Mouse (Mus musculus) forebrain, embryonic 12.5 days (tissue): ENCODE measurements around the gene Clptm1. TPM values are rescaled to one million over a fixed set of nuclear protein-coding genes. Genes with fewer than 3 reads are reported as not detected.

Source experiments
- ATAC-seq: fragments of 200-750 bp; cut with Nextera tagmentation; 2 replicates; pipeline ENCODE4 v1.8.0; 2017; ENCODE audit warnings: moderate TSS enrichment; ENCODE audit not compliant: low FRiP score
- H3K27ac ChIP-seq: fragments of 300-500 bp; sonication (generic); 2 replicates; pipeline ENCODE4 v1.5.1; 2016; ENCODE audit warnings: mild to moderate bottlenecking
- H3K27me3 ChIP-seq: fragments of 300-500 bp; sonication (generic); 2 replicates; pipeline ENCODE4 v1.6.1; 2016; ENCODE audit warnings: mild to moderate bottlenecking
- H3K36me3 ChIP-seq: fragments of 300-500 bp; sonication (generic); replicated peaks from 2 replicates; pipeline ENCODE4 v1.6.1; 2016; ENCODE audit warnings: mild to moderate bottlenecking
- H3K4me1 ChIP-seq: fragments of 300-500 bp; sonication (generic); 2 replicates; pipeline ENCODE4 v1.6.1; 2016
- H3K4me2 ChIP-seq: fragments of 300-500 bp; sonication (generic); 2 replicates; pipeline ENCODE4 v1.6.1; 2016; ENCODE audit warnings: mild to moderate bottlenecking, moderate library complexity
- H3K4me3 ChIP-seq: fragments of 300-500 bp; sonication (generic); replicated peaks from 2 replicates; pipeline ENCODE4 v1.5.1; 2016; ENCODE audit warnings: mild to moderate bottlenecking
- H3K9ac ChIP-seq: fragments of 300-500 bp; sonication (generic); 2 replicates; pipeline ENCODE4 v1.6.1; 2016; ENCODE audit warnings: mild to moderate bottlenecking
- H3K9me3 ChIP-seq: fragments of 300-500 bp; sonication (generic); 2 replicates; pipeline ENCODE4 v1.6.1; 2016
- WGBS: fragments of 180-500 bp; shearing (Covaris S2); methylation state at CpG from one replicate; pipeline ENCODE4 v1.1.7; 2016; 5-methylcytosine and 5-hydroxymethylcytosine counted together
- polyA plus RNA-seq: library from polyadenylated mRNA; unstranded; fragments of >200 nt; fragmentation: Nextera tagmentation; extraction: Ambion mirVana; gene quantifications from 2 replicates; pipeline ENCODE4 v1.2.1, GENCODE M21; 2016

The Clptm1 gene
- polyA plus RNA-seq, 1 experiment from 2014 or later, result 85.6 TPM

DNA sequence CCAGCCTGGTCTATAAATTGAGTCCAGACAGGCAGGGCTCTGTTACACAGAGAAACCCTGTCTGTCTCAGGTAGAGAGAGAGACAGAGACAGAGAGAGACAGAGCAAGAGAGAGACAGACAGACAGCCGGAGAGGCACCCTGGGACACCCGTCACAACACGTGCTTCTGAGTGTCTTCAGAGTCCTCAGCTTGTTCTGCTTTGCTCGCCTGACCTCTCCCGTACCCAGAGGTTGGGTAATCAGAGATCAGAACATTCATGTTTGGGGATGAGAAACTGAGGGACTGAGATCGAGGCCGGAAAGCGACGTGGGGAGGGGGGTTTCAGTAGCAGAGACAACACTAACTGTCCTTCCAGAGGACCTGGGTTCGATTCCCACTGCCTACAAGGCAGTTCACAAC, 11.0 kb upstream of the Clptm1 start:
- H3K9ac ChIP-seq, result no peak overlapping the region
- ATAC-seq, result no peak
- no peaks in the 10 kb centered on the region for H3K9me3 ChIP-seq
- H3K4me3 ChIP-seq, result no peak overlapping the region
- H3K27ac ChIP-seq, result no peak overlapping the region
- WGBS, result 80% methylated on average over 10 of the region's 10 CpGs
- no peak overlapping the region for H3K4me2 ChIP-seq
- H3K27me3 ChIP-seq, result no peaks in the 10 kb centered on the region
- H3K36me3 ChIP-seq, result no peaks in the 10 kb centered on the region
- no peaks in the 10 kb centered on the region for H3K4me1 ChIP-seq

GRCm38 (mm10) chr7:19673083-19673699, 8.4 kb upstream of the Clptm1 start:
- H3K4me1 ChIP-seq, result 0 out of 2 replicates have a peak, but pooled peaks cover 4% of the 10 kb centered on the region

GRCm38 (mm10) chr7:19671511-19671910, 6.7 kb upstream of the Clptm1 start:
- ATAC-seq, result no peak
- Histone ChIP-seq H3K27me3 (0 out of 2 replicates have a peak, but pooled peaks cover 5% of the 10 kb centered on the region), H3K4me1 (0 out of 2 replicates have a peak, but pooled peaks cover 4% of the 10 kb centered on the region), H3K4me2 (no peak overlapping the region), H3K9me3 (no peaks in the 10 kb centered on the region), H3K9ac (no peak overlapping the region), H3K36me3 (no peaks in the 10 kb centered on the region), H3K27ac (no peak overlapping the region), H3K4me3 (no peak overlapping the region)
- WGBS, result 72% methylated on average over 10 of the region's 10 CpGs

More at GRCm38 (mm10) chr7:19673083-19673699, 8.4 kb upstream of the Clptm1 start:
- Histone ChIP-seq H3K27ac (no peak overlapping the region), H3K9me3 (no peaks in the 10 kb centered on the region), H3K9ac (no peak overlapping the region), H3K4me3 (no peak overlapping the region), H3K27me3 (no peaks in the 10 kb centered on the region), H3K36me3 (no peaks in the 10 kb centered on the region), H3K4me2 (no peak overlapping the region)
- 75% methylated on average over 14 of the region's 14 CpGs for WGBS
- no peak for ATAC-seq

GRCm38 (mm10) chr7:19668947-19669721, 4.3 kb upstream of the Clptm1 start:
- no peaks in the 10 kb centered on the region for H3K9me3 ChIP-seq
- H3K4me3 ChIP-seq, result no peak overlapping the region
- H3K9ac ChIP-seq, result no peak overlapping the region
- no peak overlapping the region for H3K27ac ChIP-seq
- H3K36me3 ChIP-seq, result no peaks in the 10 kb centered on the region
- ATAC-seq, result peak; percentile 65; the same call in 1 of the 2 replicates
- H3K4me2 ChIP-seq, result 0 out of 2 replicates have a peak overlapping the region, but pooled peaks have one; percentile 6
- H3K4me1 ChIP-seq, result peaks cover 11% of the 10 kb centered on the region
- H3K27me3 ChIP-seq, result 0 out of 2 replicates have a peak, but pooled peaks cover 5% of the 10 kb centered on the region
- 11% methylated on average over 10 of the region's 10 CpGs for WGBS

DNA sequence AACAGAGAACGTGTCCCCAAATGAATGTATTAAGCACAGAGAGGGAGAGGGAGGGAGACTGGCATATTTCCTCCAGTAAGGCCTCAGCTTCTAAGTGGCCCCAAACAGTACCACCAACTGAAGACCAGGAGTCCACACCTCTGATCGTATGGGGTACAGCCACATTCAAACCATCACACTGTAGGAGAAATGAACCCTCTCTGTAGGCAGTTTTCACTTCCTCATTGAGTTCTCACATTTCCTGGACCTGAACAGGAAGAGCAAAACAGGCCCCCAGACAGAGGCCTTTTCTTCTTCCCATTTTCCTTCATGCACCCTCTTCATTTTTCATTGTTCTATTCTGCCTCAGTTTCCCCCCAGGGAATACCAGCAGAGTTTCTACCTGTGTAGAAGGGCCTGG, 2.6 kb upstream of the Clptm1 start:
- Histone ChIP-seq H3K9ac (no peak overlapping the region), H3K4me3 (no peak overlapping the region), H3K36me3 (peaks cover 4% of the 10 kb centered on the region; the same call in 1 of the 2 replicates), H3K4me1 (peaks cover 27% of the 10 kb centered on the region), H3K27me3 (0 out of 2 replicates have a peak, but pooled peaks cover 5% of the 10 kb centered on the region), H3K9me3 (no peaks in the 10 kb centered on the region), H3K4me2 (no peak overlapping the region), H3K27ac (no peak overlapping the region)
- WGBS, result 86% methylated on average over 2 of the region's 2 CpGs
- ATAC-seq, result no peak

DNA sequence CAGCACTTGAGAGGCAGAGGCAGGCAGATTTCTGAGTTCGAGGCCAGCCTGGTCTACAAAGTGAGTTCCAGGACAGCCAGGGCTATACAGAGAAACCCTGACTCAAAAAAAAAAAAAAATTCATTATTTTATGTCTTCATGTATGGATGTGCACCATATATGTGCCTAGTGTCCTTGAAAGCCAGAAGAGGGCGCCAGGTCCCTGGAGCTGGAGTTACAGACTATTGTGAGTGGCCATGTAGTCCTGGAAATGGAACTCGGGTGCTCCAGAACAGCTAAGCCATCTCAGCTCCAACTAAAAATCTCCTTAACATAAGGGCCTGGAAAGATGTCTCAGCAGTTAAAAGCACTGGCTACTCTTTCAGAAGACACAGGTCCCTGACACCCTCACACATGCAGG, 1.9 kb upstream of the Clptm1 start:
- H3K27me3 ChIP-seq, result 0 out of 2 replicates have a peak, but pooled peaks cover 5% of the 10 kb centered on the region
- peaks cover 29% of the 10 kb centered on the region for H3K4me1 ChIP-seq
- H3K27ac ChIP-seq, result no peak overlapping the region
- ATAC-seq, result no peak
- no peak overlapping the region for H3K4me3 ChIP-seq
- H3K4me2 ChIP-seq, result no peak overlapping the region
- peaks cover 11% of the 10 kb centered on the region for H3K36me3 ChIP-seq
- WGBS, result 66% methylated on average over 3 of the region's 3 CpGs
- no peaks in the 10 kb centered on the region for H3K9me3 ChIP-seq
- no peak overlapping the region for H3K9ac ChIP-seq

DNA sequence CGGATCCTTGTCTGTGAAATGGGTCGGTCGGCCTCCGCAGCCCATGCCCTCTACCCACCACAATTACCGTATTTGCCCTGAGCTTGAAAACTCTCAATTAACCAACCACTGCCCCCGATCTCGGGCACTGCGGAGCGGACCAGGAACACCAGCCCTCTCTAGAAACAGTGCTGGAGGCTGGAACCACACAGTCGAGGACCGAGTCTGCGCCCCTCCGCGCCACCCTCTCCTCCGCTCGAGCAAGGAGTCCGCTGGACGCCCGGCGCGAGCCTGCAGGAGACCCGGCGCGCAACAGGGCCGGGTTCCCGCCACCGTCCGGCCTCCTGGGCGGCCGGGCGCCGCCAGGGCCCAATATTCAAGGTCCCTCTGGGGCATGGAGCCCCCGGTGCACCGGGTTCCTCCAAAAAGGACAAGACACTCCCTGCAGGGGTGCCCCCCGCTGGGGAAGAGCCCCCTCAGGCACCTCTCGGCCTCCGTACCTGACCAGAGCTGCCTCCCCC, 328 bp downstream of the Clptm1 start:
- peaks cover 29% of the 10 kb centered on the region for H3K4me1 ChIP-seq
- peak overlapping the region; percentile 100 for H3K4me3 ChIP-seq
- no peaks in the 10 kb centered on the region for H3K9me3 ChIP-seq
- 0 out of 2 replicates have a peak, but pooled peaks cover 5% of the 10 kb centered on the region for H3K27me3 ChIP-seq
- peak overlapping the region; percentile 86 for H3K4me2 ChIP-seq
- peaks cover 25% of the 10 kb centered on the region for H3K36me3 ChIP-seq
- ATAC-seq, result peak; percentile 68
- peak overlapping the region; percentile 99 for H3K9ac ChIP-seq
- under 1% methylated on average over 37 of the region's 37 CpGs for WGBS
- H3K27ac ChIP-seq, result peak overlapping the region; percentile 93

- Histone ChIP-seq H3K27ac (no peak overlapping the region), H3K4me1 (peaks cover 26% of the 10 kb centered on the region), H3K4me3 (peak overlapping the region; percentile 100), H3K36me3 (peaks cover 28% of the 10 kb centered on the region), H3K27me3 (0 out of 2 replicates have a peak, but pooled peaks cover 5% of the 10 kb centered on the region), H3K4me2 (peak overlapping the region; percentile 86), H3K9ac (peak overlapping the region; percentile 99), H3K9me3 (no peaks in the 10 kb centered on the region)
- 22% methylated on average over 8 of the region's 8 CpGs for WGBS
- no peak for ATAC-seq
These were observed 893 bp downstream of the Clptm1 start for GRCm38 (mm10) chr7:19663940-19664339.

- WGBS, result 92% methylated on average over 2 of the region's 2 CpGs
- peaks cover 76% of the 10 kb centered on the region for H3K36me3 ChIP-seq
- H3K27me3 ChIP-seq, result no peaks in the 10 kb centered on the region
- no peaks in the 10 kb centered on the region for H3K9me3 ChIP-seq
- no peak overlapping the region for H3K9ac ChIP-seq
- H3K4me1 ChIP-seq, result no peaks in the 10 kb centered on the region
- no peak overlapping the region for H3K27ac ChIP-seq
- no peak overlapping the region for H3K4me2 ChIP-seq
- ATAC-seq, result no peak
- H3K4me3 ChIP-seq, result no peak overlapping the region
These were observed 12.2 kb downstream of the Clptm1 start for GRCm38 (mm10) chr7:19652614-19653013.

GRCm38 (mm10) chr7:19651063-19651786, 13.6 kb downstream of the Clptm1 start:
- Histone ChIP-seq H3K4me3 (no peak overlapping the region), H3K4me1 (no peaks in the 10 kb centered on the region), H3K9ac (no peak overlapping the region), H3K27ac (no peak overlapping the region), H3K36me3 (peaks cover 86% of the 10 kb centered on the region), H3K9me3 (no peaks in the 10 kb centered on the region), H3K4me2 (no peak overlapping the region), H3K27me3 (no peaks in the 10 kb centered on the region)
- WGBS, result 93% methylated on average over 6 of the region's 6 CpGs
- ATAC-seq, result no peak

DNA sequence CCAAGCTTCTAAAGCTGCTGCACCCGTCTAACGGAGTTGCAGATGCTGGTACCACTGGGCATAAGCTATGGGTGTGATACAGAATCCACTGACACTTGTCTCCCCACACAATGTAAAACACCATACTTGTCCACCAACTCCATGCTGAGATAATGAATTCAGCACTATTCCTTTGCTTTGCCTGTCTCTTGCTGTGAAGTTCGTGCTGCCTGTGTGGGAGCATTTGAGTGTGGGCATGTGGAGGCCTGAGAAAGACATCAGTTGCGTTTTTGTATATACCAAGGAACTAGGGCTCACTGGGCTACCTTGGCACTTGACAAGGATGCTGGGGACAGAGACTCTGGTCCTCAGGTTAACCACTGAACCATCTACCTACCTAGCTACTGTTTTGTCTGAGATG, 23.6 kb downstream of the Clptm1 start:
- H3K9me3 ChIP-seq, result no peaks in the 10 kb centered on the region
- 93% methylated on average over 4 of the region's 4 CpGs for WGBS
- ATAC-seq, result no peak
- no peaks in the 10 kb centered on the region for H3K27me3 ChIP-seq
- no peak overlapping the region for H3K4me3 ChIP-seq
- H3K36me3 ChIP-seq, result peaks cover 98% of the 10 kb centered on the region
- H3K4me2 ChIP-seq, result no peak overlapping the region
- H3K27ac ChIP-seq, result no peak overlapping the region
- no peak overlapping the region for H3K9ac ChIP-seq
- no peaks in the 10 kb centered on the region for H3K4me1 ChIP-seq
